Mouse (Mus musculus) erythroblast, embryonic 14.5 days (primary cell): ENCODE measurements around the gene Ptprk. TPM values are rescaled to one million over a fixed set of nuclear protein-coding genes. Genes with fewer than 3 reads are reported as not detected.

Experiments used
- H3K27me3 ChIP-seq: 2 replicates; pipeline ENCODE4 v1.6.1; 2012; ENCODE audit warnings: inconsistent platforms; ENCODE audit not compliant: control insufficient read depth
- H3K36me3 ChIP-seq: 2 replicates; pipeline ENCODE4 v1.6.1; 2012; ENCODE audit warnings: mild to moderate bottlenecking, inconsistent platforms; ENCODE audit not compliant: control insufficient read depth
- H3K4me1 ChIP-seq: 2 replicates; pipeline ENCODE4 v1.6.1; 2012; ENCODE audit warnings: inconsistent platforms; ENCODE audit not compliant: control insufficient read depth
- H3K4me3 ChIP-seq: replicated peaks from 2 replicates; pipeline ENCODE3; 2012; ENCODE audit warnings: moderate library complexity, mild to moderate bottlenecking, inconsistent platforms
- H3K9me3 ChIP-seq: 2 replicates; pipeline ENCODE4 v1.6.1; 2012; ENCODE audit warnings: low read length, inconsistent platforms, mixed read lengths; ENCODE audit not compliant: control insufficient read depth
- GATA1 ChIP-seq: IDR thresholded peaks from 2 replicates; pipeline ENCODE4 v1.6.1; 2012; ENCODE audit warnings: low read length, inconsistent platforms, mixed read lengths
- TAL1 ChIP-seq: IDR thresholded peaks from 3 replicates; pipeline ENCODE4 v1.6.1; 2012; ENCODE audit warnings: low read length, inconsistent platforms, mixed read lengths
- polyA plus RNA-seq: library from polyadenylated mRNA; stranded (reverse); fragments of >175 nt; gene quantifications from 2 replicates; pipeline ENCODE4 v1.2.3, GENCODE M21; 2012

Ptprk gene
- polyA plus RNA-seq, 1 experiment = 0.03 TPM

GRCm38 (mm10) chr10:28493271-28493861, 418.7 kb downstream of the Ptprk start:
- Histone ChIP-seq H3K9me3 (no peaks in the 10 kb centered on the region), H3K4me1 (no peaks in the 10 kb centered on the region), H3K27me3 (no peaks in the 10 kb centered on the region), H3K36me3 (no peaks in the 10 kb centered on the region), H3K4me3 (no peak overlapping the region)
- no peak for TF ChIP-seq TAL1
- TF ChIP-seq GATA1 = no peak

DNA sequence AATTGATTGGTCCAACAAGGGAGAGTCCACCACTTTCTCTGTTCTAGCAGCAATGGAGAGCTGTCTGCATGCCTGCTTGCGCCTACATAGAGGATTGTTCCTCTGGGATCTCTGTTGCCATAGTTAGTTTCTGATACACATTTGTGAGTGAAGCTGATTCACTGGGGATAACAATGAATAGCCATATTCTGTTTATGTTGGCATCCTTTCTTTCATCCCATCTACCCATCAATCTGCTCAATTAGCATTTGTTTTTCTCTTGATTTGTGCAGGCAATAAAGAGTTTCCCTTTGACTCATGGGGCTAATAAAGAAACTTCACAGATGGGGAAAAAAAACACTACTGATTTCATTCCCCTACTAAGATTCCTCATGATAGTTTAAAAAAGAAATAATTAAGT, 423.2 kb downstream of the Ptprk start:
- Histone ChIP-seq H3K9me3 (no peaks in the 10 kb centered on the region), H3K36me3 (no peaks in the 10 kb centered on the region), H3K4me3 (no peak overlapping the region), H3K27me3 (no peaks in the 10 kb centered on the region), H3K4me1 (no peaks in the 10 kb centered on the region)
- TF ChIP-seq GATA1 (no peak), TAL1 (no peak)

DNA sequence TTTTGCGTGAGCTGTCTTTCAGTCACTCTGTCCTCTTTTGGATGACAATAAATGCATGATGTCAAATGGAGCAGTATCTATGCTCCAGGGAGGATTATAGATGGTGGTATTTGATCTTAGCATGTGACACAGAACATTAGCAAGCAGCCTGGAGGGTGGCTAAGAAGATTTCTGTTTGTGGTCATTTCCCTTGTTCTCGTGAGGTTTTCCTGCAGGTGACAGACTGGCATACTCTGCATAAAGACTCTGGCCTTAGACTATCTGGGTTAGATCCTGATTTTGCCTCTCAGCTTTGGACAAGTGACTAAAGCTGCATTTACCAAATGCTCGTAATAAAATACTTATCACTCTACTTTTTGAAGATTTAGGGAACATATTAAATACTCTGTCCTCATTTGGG, 423.9 kb downstream of the Ptprk start:
- Histone ChIP-seq H3K4me3 (no peak overlapping the region), H3K27me3 (no peaks in the 10 kb centered on the region), H3K4me1 (no peaks in the 10 kb centered on the region), H3K36me3 (no peaks in the 10 kb centered on the region), H3K9me3 (no peaks in the 10 kb centered on the region)
- no peak for TF ChIP-seq GATA1
- no peak for TF ChIP-seq TAL1

- no peaks in the 10 kb centered on the region for H3K27me3 ChIP-seq
- H3K36me3 ChIP-seq = no peaks in the 10 kb centered on the region
- TF ChIP-seq TAL1 (no peak), GATA1 (no peak)
- H3K9me3 ChIP-seq = no peaks in the 10 kb centered on the region
- H3K4me3 ChIP-seq = no peak overlapping the region
- H3K4me1 ChIP-seq = peaks cover 1% of the 10 kb centered on the region; the same call in 1 of the 2 replicates
Measured at GRCm38 (mm10) chr10:28513601-28514000, 439.0 kb downstream of the Ptprk start.

GRCm38 (mm10) chr10:28516147-28516546, 441.5 kb downstream of the Ptprk start:
- H3K27me3 ChIP-seq = no peaks in the 10 kb centered on the region
- no peaks in the 10 kb centered on the region for H3K36me3 ChIP-seq
- no peak overlapping the region for H3K4me3 ChIP-seq
- TF ChIP-seq TAL1 = no peak
- TF ChIP-seq GATA1 = no peak
- peaks cover 1% of the 10 kb centered on the region; the same call in 1 of the 2 replicates for H3K4me1 ChIP-seq
- no peaks in the 10 kb centered on the region for H3K9me3 ChIP-seq

DNA sequence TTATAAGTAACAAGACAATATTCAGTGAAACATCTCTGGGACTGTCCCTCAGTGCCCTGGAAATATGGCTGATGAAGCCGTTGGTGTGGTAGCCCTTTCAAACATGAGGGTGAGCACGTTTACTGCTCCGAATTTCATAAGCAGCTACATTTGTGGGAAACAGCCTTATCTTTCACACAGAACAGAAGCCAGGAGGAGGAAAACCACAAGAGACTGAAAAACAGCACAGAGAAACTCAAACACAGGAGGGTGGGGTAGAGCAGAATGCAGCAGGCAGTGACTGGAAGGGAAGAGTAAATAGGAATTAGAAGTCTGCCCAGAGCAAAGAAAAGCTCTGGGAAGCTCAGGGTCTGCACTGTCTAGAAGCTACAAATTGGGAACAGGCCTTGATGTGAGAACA, 443.7 kb downstream of the Ptprk start:
- TF ChIP-seq GATA1 (no peak), TAL1 (no peak)
- Histone ChIP-seq H3K4me3 (no peak overlapping the region), H3K9me3 (no peaks in the 10 kb centered on the region), H3K36me3 (no peaks in the 10 kb centered on the region), H3K4me1 (peaks cover 1% of the 10 kb centered on the region; the same call in 1 of the 2 replicates), H3K27me3 (no peaks in the 10 kb centered on the region)

DNA sequence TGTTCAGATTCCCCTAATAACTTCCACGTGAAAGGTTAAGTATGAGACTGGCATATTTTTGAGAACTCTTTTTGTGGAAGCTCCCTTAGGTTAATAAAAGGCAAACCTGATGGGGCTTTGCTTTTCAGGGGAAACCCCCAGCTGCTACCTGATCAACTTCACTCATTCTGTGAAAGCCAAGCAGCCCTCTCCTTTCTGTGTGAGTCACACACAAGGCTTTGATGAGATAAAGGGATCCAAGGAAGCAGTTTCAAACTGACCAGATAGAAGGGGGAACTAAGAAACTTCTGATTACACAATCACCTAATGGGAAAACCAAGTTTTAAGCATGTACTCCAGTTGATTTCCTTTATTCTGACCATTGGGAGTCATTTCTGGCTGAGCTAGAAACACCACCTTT, 445.2 kb downstream of the Ptprk start:
- Histone ChIP-seq H3K4me3 (no peak overlapping the region), H3K27me3 (no peaks in the 10 kb centered on the region), H3K9me3 (no peaks in the 10 kb centered on the region), H3K36me3 (no peaks in the 10 kb centered on the region), H3K4me1 (peaks cover 1% of the 10 kb centered on the region; the same call in 1 of the 2 replicates)
- TF ChIP-seq TAL1 (no peak), GATA1 (no peak)

DNA sequence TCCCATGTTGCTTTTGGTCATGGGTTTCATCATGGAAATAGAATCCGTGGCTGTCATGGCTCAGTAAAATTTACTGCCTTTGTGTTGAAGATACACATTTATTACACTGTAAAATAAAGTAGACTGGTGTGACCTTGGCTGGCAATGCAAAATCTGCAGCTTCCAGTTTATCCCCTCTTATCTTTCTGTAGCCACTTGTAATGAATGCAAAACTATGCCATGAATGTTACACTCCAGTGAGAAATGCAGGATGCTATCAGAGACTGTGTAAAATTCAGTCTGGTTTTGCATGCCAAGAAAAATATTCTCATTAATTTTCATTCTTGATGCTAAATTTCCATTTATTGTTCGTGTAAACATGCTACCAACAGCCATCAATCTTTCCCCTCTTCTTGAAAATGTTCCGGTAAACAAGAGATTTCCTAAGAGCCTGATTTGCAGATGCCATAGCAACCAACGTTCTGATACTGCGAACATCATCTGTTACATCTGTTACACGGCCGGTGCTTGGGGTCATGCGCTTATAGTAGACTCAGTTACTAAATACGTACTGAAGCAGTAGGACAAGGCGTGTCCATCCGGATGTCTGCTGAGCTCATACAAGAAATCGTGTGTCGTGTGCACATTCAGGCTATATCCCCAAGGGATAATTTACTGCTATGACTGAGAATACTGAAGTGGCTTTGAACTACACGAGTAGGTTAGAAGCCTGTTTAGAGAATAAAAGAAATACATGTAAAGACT, 449.5 kb downstream of the Ptprk start:
- H3K4me3 ChIP-seq = no peak overlapping the region
- TF ChIP-seq GATA1 = no peak
- no peak for TF ChIP-seq TAL1
- no peaks in the 10 kb centered on the region for H3K4me1 ChIP-seq
- no peaks in the 10 kb centered on the region for H3K9me3 ChIP-seq
- H3K27me3 ChIP-seq = no peaks in the 10 kb centered on the region
- H3K36me3 ChIP-seq = no peaks in the 10 kb centered on the region

- Histone ChIP-seq H3K9me3 (no peaks in the 10 kb centered on the region), H3K4me1 (no peaks in the 10 kb centered on the region), H3K4me3 (no peak overlapping the region), H3K36me3 (no peaks in the 10 kb centered on the region), H3K27me3 (no peaks in the 10 kb centered on the region)
- TF ChIP-seq TAL1 (no peak), GATA1 (no peak)
Measured at GRCm38 (mm10) chr10:28540595-28540994, 466.0 kb downstream of the Ptprk start.
